Mouse (Mus musculus) midbrain, embryonic 14.5 days (tissue): ENCODE results near the gene Capn7. TPM values are rescaled to one million over a fixed set of nuclear protein-coding genes. Genes with fewer than 3 reads are reported as not detected.

Experiments used
- ATAC-seq: fragments of 200-750 bp; cut with Nextera tagmentation; 2 replicates; pipeline ENCODE4 v1.8.0; 2017; ENCODE audit warnings: moderate number of reproducible peaks, moderate library complexity; ENCODE audit not compliant: low FRiP score, low TSS enrichment
- DNase-seq: peaks from one replicate; pipeline ENCODE4 v3.0.0-alpha.2; 2015
- H3K27ac ChIP-seq: fragments of 300-500 bp; sonication (generic); replicated peaks from 2 replicates; pipeline ENCODE4 v1.5.1; 2014; ENCODE audit warnings: mild to moderate bottlenecking, low read depth, low read length, moderate library complexity
- H3K27me3 ChIP-seq: fragments of 300-500 bp; sonication (generic); 2 replicates; pipeline ENCODE4 v1.6.1; 2014; ENCODE audit warnings: low read length, control low read depth, mixed read lengths; ENCODE audit not compliant: control insufficient read depth, insufficient read depth
- H3K36me3 ChIP-seq: fragments of 300-500 bp; sonication (generic); 2 replicates; pipeline ENCODE4 v1.6.1; 2014; ENCODE audit warnings: low read length, control low read depth; ENCODE audit not compliant: control insufficient read depth, insufficient read depth
- H3K4me1 ChIP-seq: fragments of 300-500 bp; sonication (generic); 2 replicates; pipeline ENCODE4 v1.6.1; 2014; ENCODE audit warnings: mild to moderate bottlenecking, antibody characterized with exemption, low read length, control low read depth; ENCODE audit not compliant: control insufficient read depth, insufficient read depth
- H3K4me2 ChIP-seq: fragments of 300-500 bp; sonication (generic); 2 replicates; pipeline ENCODE4 v1.6.1; 2014; ENCODE audit warnings: mild to moderate bottlenecking, low read length, moderate library complexity
- H3K4me3 ChIP-seq: fragments of 300-500 bp; sonication (generic); replicated peaks from 2 replicates; pipeline ENCODE4 v1.5.1; 2014; ENCODE audit warnings: low read depth, low read length
- H3K9ac ChIP-seq: fragments of 300-500 bp; sonication (generic); replicated peaks from 2 replicates; pipeline ENCODE4 v1.6.1; 2014; ENCODE audit warnings: mild to moderate bottlenecking, low read length, moderate library complexity
- H3K9me3 ChIP-seq: fragments of 300-500 bp; sonication (generic); 2 replicates; pipeline ENCODE4 v1.6.1; 2016; ENCODE audit warnings: low read length, control low read depth, mixed read lengths; ENCODE audit not compliant: control insufficient read depth
- WGBS: fragments of 180-500 bp; shearing (Covaris S2); extraction: QIAGEN DNeasy Blood & Tissue Kit; methylation state at CpG from one replicate; pipeline ENCODE4 v1.1.7; 2014; 5-methylcytosine and 5-hydroxymethylcytosine counted together
- polyA plus RNA-seq: library from polyadenylated mRNA; unstranded; fragments of >200 nt; fragmentation: Nextera tagmentation; extraction: Ambion mirVana; gene quantifications from 2 replicates; pipeline ENCODE4 v1.2.1, GENCODE M21; 2014

The Capn7 gene
- polyA plus RNA-seq, 1 experiment from 2014 or later = 89.4 TPM

GRCm38 (mm10) chr14:31388086-31388872, 51.8 kb downstream of the Capn7 start:
- no peak overlapping the region for H3K4me2 ChIP-seq
- H3K27ac ChIP-seq = no peak overlapping the region; the same call in 1 of the 2 replicates
- DNase-seq (peak; percentile 11), ATAC-seq (no peak)
- no peaks in the 10 kb centered on the region for H3K4me1 ChIP-seq
- H3K9ac ChIP-seq = no peak overlapping the region; the same call in 1 of the 2 replicates
- no peak overlapping the region for H3K4me3 ChIP-seq
- no peaks in the 10 kb centered on the region for H3K9me3 ChIP-seq
- H3K36me3 ChIP-seq = peaks cover 28% of the 10 kb centered on the region
- 74% methylated on average over 13 of the region's 13 CpGs for WGBS
- H3K27me3 ChIP-seq = no peaks in the 10 kb centered on the region

GRCm38 (mm10) chr14:31389421-31390147, 53.1 kb downstream of the Capn7 start:
- Histone ChIP-seq H3K9ac (no peak overlapping the region), H3K27ac (no peak overlapping the region), H3K27me3 (no peaks in the 10 kb centered on the region), H3K4me2 (no peak overlapping the region), H3K36me3 (peaks cover 17% of the 10 kb centered on the region; the same call in 1 of the 2 replicates), H3K4me1 (no peaks in the 10 kb centered on the region), H3K4me3 (no peak overlapping the region), H3K9me3 (no peaks in the 10 kb centered on the region)
- DNase-seq = no peak
- WGBS = 91% methylated on average over 8 of the region's 8 CpGs
- ATAC-seq = no peak

GRCm38 (mm10) chr14:31392300-31392699, 55.9 kb downstream of the Capn7 start:
- ATAC-seq (no peak), DNase-seq (no peak)
- Histone ChIP-seq H3K9ac (no peak overlapping the region), H3K4me1 (no peaks in the 10 kb centered on the region), H3K27ac (no peak overlapping the region), H3K9me3 (no peaks in the 10 kb centered on the region), H3K4me3 (no peak overlapping the region), H3K36me3 (peaks cover 2% of the 10 kb centered on the region; the same call in 1 of the 2 replicates), H3K4me2 (no peak overlapping the region), H3K27me3 (no peaks in the 10 kb centered on the region)
- 82% methylated on average over 5 of the region's 5 CpGs for whole genome bisulfite sequencing

GRCm38 (mm10) chr14:31392873-31393545, 56.6 kb downstream of the Capn7 start:
- Histone ChIP-seq H3K9ac (no peak overlapping the region), H3K27me3 (no peaks in the 10 kb centered on the region), H3K4me3 (no peak overlapping the region), H3K36me3 (peaks cover 2% of the 10 kb centered on the region; the same call in 1 of the 2 replicates), H3K9me3 (no peaks in the 10 kb centered on the region), H3K27ac (no peak overlapping the region), H3K4me1 (no peaks in the 10 kb centered on the region), H3K4me2 (no peak overlapping the region)
- 77% methylated on average over 8 of the region's 8 CpGs for WGBS
- ATAC-seq = no peak
- DNase-seq = no peak

- H3K27ac ChIP-seq = no peak overlapping the region
- DNase-seq = no peak
- no peak overlapping the region for H3K4me2 ChIP-seq
- no peak overlapping the region for H3K4me3 ChIP-seq
- H3K27me3 ChIP-seq = no peaks in the 10 kb centered on the region
- no peak for ATAC-seq
- H3K9me3 ChIP-seq = no peaks in the 10 kb centered on the region
- H3K9ac ChIP-seq = no peak overlapping the region
- H3K4me1 ChIP-seq = no peaks in the 10 kb centered on the region
- peaks cover 2% of the 10 kb centered on the region; the same call in 1 of the 2 replicates for H3K36me3 ChIP-seq
- WGBS = 81% methylated on average over 3 of the region's 3 CpGs
Measured at GRCm38 (mm10) chr14:31393546-31393890, 57.1 kb downstream of the Capn7 start.

GRCm38 (mm10) chr14:31393936-31394630, 57.6 kb downstream of the Capn7 start:
- WGBS = 88% methylated on average over 7 of the region's 7 CpGs
- peaks cover 2% of the 10 kb centered on the region; the same call in 1 of the 2 replicates for H3K36me3 ChIP-seq
- H3K27me3 ChIP-seq = no peaks in the 10 kb centered on the region
- no peak for DNase-seq
- no peak for ATAC-seq
- H3K27ac ChIP-seq = no peak overlapping the region
- no peak overlapping the region for H3K9ac ChIP-seq
- H3K4me3 ChIP-seq = no peak overlapping the region
- H3K4me1 ChIP-seq = no peaks in the 10 kb centered on the region
- H3K4me2 ChIP-seq = no peak overlapping the region
- H3K9me3 ChIP-seq = no peaks in the 10 kb centered on the region

GRCm38 (mm10) chr14:31394822-31395532, 58.5 kb downstream of the Capn7 start:
- Histone ChIP-seq H3K9me3 (no peaks in the 10 kb centered on the region), H3K9ac (no peak overlapping the region), H3K36me3 (peaks cover 2% of the 10 kb centered on the region; the same call in 1 of the 2 replicates), H3K4me1 (no peaks in the 10 kb centered on the region), H3K4me2 (no peak overlapping the region), H3K27ac (no peak overlapping the region), H3K27me3 (no peaks in the 10 kb centered on the region), H3K4me3 (no peak overlapping the region)
- no peak for DNase-seq
- no peak for ATAC-seq
- 97% methylated on average over 9 of the region's 9 CpGs for WGBS
